Mouse (Mus musculus) G1E (cell line): Measurements from ENCODE around the gene Mcoln1. TPM values are rescaled to one million over a fixed set of nuclear protein-coding genes. Genes with fewer than 3 reads are reported as not detected.

ENCODE experiments used
- ATAC-seq: 2 replicates; pipeline ENCODE4 v1.8.0; 2016; ENCODE audit warnings: mild to moderate bottlenecking; ENCODE audit not compliant: insufficient number of reproducible peaks, poor library complexity, low FRiP score, severe bottlenecking; ENCODE audit errors: extremely low read depth
- DNase-seq: peaks from one replicate; pipeline ENCODE4 v3.0.0; 2012; ENCODE audit warnings: low spot score
- H3K27me3 ChIP-seq: 2 replicates; pipeline ENCODE4 v1.6.1; 2012; ENCODE audit warnings: mild to moderate bottlenecking, low read length, inconsistent platforms; ENCODE audit not compliant: insufficient read depth
- H3K36me3 ChIP-seq: replicated peaks from 2 replicates; pipeline ENCODE3; 2012; ENCODE audit warnings: mild to moderate bottlenecking, inconsistent platforms
- H3K4me1 ChIP-seq: 2 replicates; pipeline ENCODE4 v1.6.1; 2012; ENCODE audit warnings: low read depth, low read length, inconsistent platforms, mixed read lengths; ENCODE audit not compliant: insufficient read depth
- H3K4me3 ChIP-seq: 2 replicates; pipeline ENCODE4 v1.5.1; 2012; ENCODE audit warnings: low read depth, mild to moderate bottlenecking, inconsistent platforms, low read length, moderate library complexity, mixed read lengths
- H3K9me3 ChIP-seq: replicated peaks from 2 replicates; pipeline ENCODE4 v1.6.1; 2012; ENCODE audit warnings: inconsistent platforms
- CTCF ChIP-seq: IDR thresholded peaks from 2 replicates; pipeline ENCODE4 v1.5.1; 2012; ENCODE audit warnings: low read depth, low read length, inconsistent platforms, mixed read lengths
- GATA1 ChIP-seq: IDR thresholded peaks from 2 replicates; pipeline ENCODE4 v1.6.1; 2012; ENCODE audit warnings: borderline replicate concordance, low read length, inconsistent platforms, mixed read lengths
- GATA2 ChIP-seq: IDR thresholded peaks from 2 replicates; pipeline ENCODE4 v1.6.1; 2012; ENCODE audit warnings: low read depth, low read length, inconsistent platforms, borderline replicate concordance
- POLR2AphosphoS5 ChIP-seq: IDR thresholded peaks from 2 replicates; pipeline ENCODE4 v1.6.1; 2012; ENCODE audit warnings: low read depth, low read length, inconsistent platforms; ENCODE audit not compliant: insufficient replicate concordance
- TAL1 ChIP-seq: conservative IDR thresholded peaks from 2 replicates; pipeline ENCODE4 v1.6.1; 2012; ENCODE audit warnings: low read depth, low read length, inconsistent platforms, mixed read lengths
- polyA plus RNA-seq: library from polyadenylated mRNA; stranded (reverse); fragments of >175 nt; gene quantifications from 2 replicates; pipeline ENCODE4 v1.2.3, GENCODE M21; 2012
- total RNA-seq, 2 experiments: library from RNA; stranded (forward) in 1 of 2; stranded (reverse) in 1 of 2; fragments of 200-1000 nt in 1 of 2; fragments of >200 nt in 1 of 2; fragmentation: Nextera tagmentation in 1 of 2; gene quantifications; 2 replicates each; pipeline ENCODE4 v1.2.3; 2014 to 2017

The Mcoln1 gene
- total and polyA plus RNA-seq, 3 experiments: 41.5 to 144 (median 42.4) TPM

GRCm38 (mm10) chr8:3482240-3482740 is 18.0 kb upstream of the Mcoln1 start:
- Histone ChIP-seq H3K27me3 (peaks cover 24% of the 10 kb centered on the region), H3K4me1 (peaks cover 12% of the 10 kb centered on the region), H3K36me3 (no peaks in the 10 kb centered on the region), H3K4me3 (no peak overlapping the region), H3K9me3 (no peaks in the 10 kb centered on the region)
- DNase-seq (no peak), ATAC-seq (no peak)
- TF ChIP-seq TAL1: no peak
- no peak for TF ChIP-seq GATA1
- no peak for TF ChIP-seq POLR2AphosphoS5
- no peak for TF ChIP-seq GATA2
- TF ChIP-seq CTCF: no peak

GRCm38 (mm10) chr8:3483546-3483945 is 16.7 kb upstream of the Mcoln1 start:
- DNase-seq: no peak
- Histone ChIP-seq H3K4me1 (peaks cover 19% of the 10 kb centered on the region), H3K36me3 (no peaks in the 10 kb centered on the region), H3K9me3 (no peaks in the 10 kb centered on the region), H3K4me3 (no peak overlapping the region), H3K27me3 (peaks cover 17% of the 10 kb centered on the region)
- no peak for ATAC-seq
- no peak for TF ChIP-seq POLR2AphosphoS5

DNA sequence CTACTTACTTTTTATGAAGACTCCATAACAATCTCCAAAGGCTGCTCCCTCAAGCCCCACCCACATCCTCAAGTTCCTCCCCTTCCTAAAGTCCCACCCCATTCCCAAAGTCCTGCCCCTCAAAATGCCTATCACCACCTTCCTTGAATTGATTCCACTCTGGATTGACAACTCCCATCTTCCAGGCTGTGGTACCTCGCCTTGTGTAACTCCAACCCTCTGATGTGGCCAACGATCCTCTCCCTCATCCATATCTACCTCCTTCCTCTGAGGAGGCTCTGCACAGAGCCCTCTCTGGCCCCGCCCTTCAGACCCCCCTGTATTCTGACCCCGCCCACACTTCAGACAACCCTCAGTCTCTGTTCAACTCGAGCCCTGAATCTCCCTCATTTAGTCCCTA is 15.1 kb upstream of the Mcoln1 start:
- Histone ChIP-seq H3K36me3 (no peaks in the 10 kb centered on the region), H3K4me1 (peaks cover 19% of the 10 kb centered on the region), H3K27me3 (peaks cover 16% of the 10 kb centered on the region), H3K4me3 (no peak overlapping the region), H3K9me3 (no peaks in the 10 kb centered on the region)
- no peak for TF ChIP-seq CTCF
- TF ChIP-seq TAL1: no peak
- no peak for TF ChIP-seq GATA1
- TF ChIP-seq GATA2: no peak
- TF ChIP-seq POLR2AphosphoS5: no peak
- no peak for ATAC-seq
- no peak for DNase-seq

DNA sequence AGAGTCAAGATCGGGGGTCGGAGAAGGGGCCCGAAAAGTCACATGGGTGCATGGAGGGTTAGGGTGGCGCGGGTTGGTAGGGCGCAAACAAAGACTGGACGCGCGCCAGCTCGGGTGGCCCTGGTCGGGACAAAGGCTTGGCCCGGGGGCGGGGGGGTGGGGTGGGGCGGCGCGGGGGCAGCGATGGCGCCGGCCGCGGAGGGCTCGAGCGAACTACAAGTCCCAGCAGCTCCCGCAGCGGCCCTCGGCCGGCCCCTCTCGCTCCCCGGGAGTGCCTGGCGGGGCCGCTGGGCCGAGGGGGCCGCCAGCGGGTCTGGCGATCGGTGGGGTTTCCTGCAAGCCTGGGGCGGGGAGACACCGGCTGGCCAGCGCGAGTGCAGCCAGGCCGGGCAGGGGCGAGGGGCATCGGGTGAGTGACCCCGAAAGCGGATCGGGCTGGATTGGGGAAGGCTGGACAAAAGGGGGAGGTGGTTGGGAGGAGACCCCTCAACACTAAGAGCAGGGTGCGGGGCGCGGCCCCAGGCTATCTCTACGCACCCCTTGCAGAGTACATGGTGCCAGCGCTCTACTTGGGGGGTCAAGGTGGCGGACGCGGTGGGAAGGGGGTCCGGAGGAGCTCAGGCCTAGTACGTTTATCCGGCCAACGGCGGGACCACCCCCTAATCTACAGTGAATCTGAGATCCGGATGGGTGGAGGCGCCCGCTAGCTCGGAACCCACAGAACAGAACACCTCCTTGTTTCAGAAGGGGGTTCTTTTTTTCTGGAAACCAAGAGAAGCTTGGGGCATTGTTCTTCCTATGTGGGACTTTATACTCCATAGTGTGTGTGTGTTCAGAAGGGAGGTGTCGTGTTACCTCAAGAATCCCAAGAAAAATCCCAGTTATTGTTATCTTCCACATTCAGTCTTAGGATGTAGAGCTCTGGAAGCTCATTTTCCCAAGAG is 7.1 kb upstream of the Mcoln1 start, which contains the start of gene Zfp358:
Gene Zfp358, plus strand, starts transcription at position 238 of the 944 bp plus-strand sequence.
- Histone ChIP-seq H3K27me3 (no peaks in the 10 kb centered on the region; the same call in 1 of the 2 replicates), H3K9me3 (peaks cover 9% of the 10 kb centered on the region), H3K36me3 (peaks cover 26% of the 10 kb centered on the region), H3K4me3 (peak within 1 kb of the TSS; percentile 93), H3K4me1 (peaks cover 32% of the 10 kb centered on the region)
- ATAC-seq (peak; percentile 73), DNase-seq (peak; percentile 91)
- no peak for TF ChIP-seq GATA1
- no peak for TF ChIP-seq TAL1
- TF ChIP-seq POLR2AphosphoS5: no peak
- no peak for TF ChIP-seq GATA2

- peaks cover 26% of the 10 kb centered on the region for H3K36me3 ChIP-seq
- H3K4me3 ChIP-seq: peak overlapping the region; percentile 93; the same call in 1 of the 2 replicates
- H3K4me1 ChIP-seq: peaks cover 32% of the 10 kb centered on the region
- no peaks in the 10 kb centered on the region; the same call in 1 of the 2 replicates for H3K27me3 ChIP-seq
- TF ChIP-seq TAL1 (no peak), GATA1 (no peak), CTCF (no peak), GATA2 (no peak), POLR2AphosphoS5 (no peak)
- H3K9me3 ChIP-seq: peaks cover 9% of the 10 kb centered on the region
- DNase-seq (no peak), ATAC-seq (no peak)
Measured at GRCm38 (mm10) chr8:3493845-3494208, 6.4 kb upstream of the Mcoln1 start.

GRCm38 (mm10) chr8:3495578-3496427 is 4.5 kb upstream of the Mcoln1 start:
- Histone ChIP-seq H3K4me1 (peaks cover 42% of the 10 kb centered on the region), H3K27me3 (no peaks in the 10 kb centered on the region; the same call in 1 of the 2 replicates), H3K36me3 (peaks cover 26% of the 10 kb centered on the region), H3K9me3 (peaks cover 9% of the 10 kb centered on the region), H3K4me3 (peak overlapping the region; percentile 3; the same call in 1 of the 2 replicates)
- no peak for TF ChIP-seq TAL1
- no peak for TF ChIP-seq CTCF
- no peak for TF ChIP-seq GATA2
- TF ChIP-seq POLR2AphosphoS5: no peak
- no peak for TF ChIP-seq GATA1
- DNase-seq (no peak), ATAC-seq (no peak)
